Mouse (Mus musculus) layer of hippocampus, adult 8-10 months (tissue): Measurements from ENCODE around the gene H2-M1. TPM values are rescaled to one million over a fixed set of nuclear protein-coding genes. Genes with fewer than 3 reads are reported as not detected.

ENCODE experiments used
- DNase-seq, 2 experiments: peaks; one replicate each; pipeline ENCODE4 v3.0.0; 2022; ENCODE audit warnings: low spot score in 2 of 2
- total RNA-seq, 4 experiments: library from RNA; stranded (reverse); gene quantifications; 2 replicates each; pipeline ENCODE4 v1.2.4; 2022

H2-M1 gene
- total RNA-seq, result not detected

- no peak for DNase-seq
These were observed at the start of gene H2-M1 for GRCm38 (mm10) chr17:36672119-36672518. Gene H2-M1, minus strand, starts transcription at chr17:36672219.

- DNase-seq, result no peak
These were observed 25.7 kb upstream of the H2-M1 start for GRCm38 (mm10) chr17:36697693-36698092.

DNA sequence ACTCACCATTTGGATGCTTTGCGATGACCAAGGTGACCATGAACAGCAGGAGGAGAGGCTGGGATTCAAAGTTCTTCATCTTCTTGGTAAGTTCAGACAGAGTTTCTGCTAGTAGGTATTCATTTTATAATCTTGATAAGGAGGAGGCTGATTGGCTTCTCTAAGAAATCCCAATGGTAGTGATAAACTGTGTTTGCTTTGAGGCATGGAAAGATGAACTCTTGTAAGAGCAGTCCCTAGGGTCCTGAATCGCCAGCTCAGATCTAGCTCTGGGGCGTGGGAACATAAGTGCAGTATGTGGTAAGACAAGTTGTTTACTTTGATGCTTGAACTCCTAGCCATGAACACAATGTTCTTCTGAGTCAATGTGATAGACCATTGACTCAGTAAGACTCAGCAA is 29.5 kb downstream of the H2-M1 start, which contains the start of gene H2-M9:
Gene H2-M9 (minus strand): TSS at position 101 of the 400 bp plus-strand sequence.
- DNase-seq, result no peak

Other genes with a start within 250 kb of the H2-M1 start
- gene H2-M10.4, start 209.9 kb downstream of the H2-M1 start, total RNA-seq, result not detected
- not detected for gene H2-M11, start 125.1 kb downstream of the H2-M1 start, total RNA-seq
- not detected for gene H2-M9, start 29.6 kb downstream of the H2-M1 start, total RNA-seq
- gene H2-M10.5, start 100.7 kb upstream of the H2-M1 start, total RNA-seq, result not detected
- gene H2-M10.6, start 140.0 kb upstream of the H2-M1 start, total RNA-seq, result not detected
- 10 to 100 TPM; 22.1 to 26.5 (median 23.2) TPM for gene Trim26, start 164.9 kb upstream of the H2-M1 start, total RNA-seq
- gene Trim15, start 195.0 kb upstream of the H2-M1 start, total RNA-seq, result not detected
- gene Trim10, start 197.4 kb upstream of the H2-M1 start, total RNA-seq, result not detected
- gene Trim40, start 217.9 kb upstream of the H2-M1 start, total RNA-seq, result under 1 TPM in 1 of 4 experiments, not detected in 3; 0.31 TPM
- gene Trim31, start 225.9 kb upstream of the H2-M1 start, total RNA-seq, result not detected